Mouse (Mus musculus) brain, embryonic 14.5 days (tissue): ENCODE results near the gene Slc9a2.

Experiments used
- CTCF ChIP-seq: fragments of 200-500 bp; IDR thresholded peaks from 2 replicates; pipeline ENCODE4 v1.5.1; 2012; ENCODE audit warnings: inconsistent platforms, mild to moderate bottlenecking, moderate library complexity, borderline replicate concordance; ENCODE audit not compliant: insufficient read depth, insufficient read length; ENCODE audit errors: extremely low read depth
- POLR2A ChIP-seq: fragments of 200-500 bp; IDR thresholded peaks from 2 replicates; pipeline ENCODE4 v1.6.1; 2012; ENCODE audit warnings: mild to moderate bottlenecking, inconsistent platforms, borderline replicate concordance; ENCODE audit not compliant: poor library complexity, insufficient read depth, insufficient read length, severe bottlenecking; ENCODE audit errors: extremely low read depth

- TF ChIP-seq POLR2A (no peak; the same call in 1 of the 2 replicates), CTCF (no peak)
Observed at GRCm38 (mm10) chr1:40790324-40791141, 110.2 kb downstream of the Slc9a2 start, which contains the start of gene Mfsd9.
